8 mouse cellular contexts compared by ENCODE assay signal in genomic region chr17:78834856-78835835, GRCm38 (mm10). TPM values are rescaled to one million over a fixed set of nuclear protein-coding genes. Genes with fewer than 3 reads are reported as not detected.
DNase-seq lines count a peak whose midpoint lies in the region; ATAC-seq lines count a peak whose summit lies in the region.

TSS of gene Heatr5b (minus strand) at chr17:78835364.
TSS of gene Gpatch11 (plus strand) at chr17:78835567.

- H3K27ac ChIP-seq in forebrain, embryonic 14.5 days (ENCODE audit: low read depth, low read length), result peak within 1 kb of the TSS; percentile 74
- peak within 1 kb of the TSS; percentile 88 for H3K27ac ChIP-seq in neural tube, embryonic 15.5 days (replicated peaks)

- ATAC-seq in forebrain, embryonic 14.5 days, result peak; percentile 98
- peak; percentile 99 for ATAC-seq in neural tube, embryonic 15.5 days (ENCODE audit: low FRiP score)

- H3K9me3 ChIP-seq in forebrain, embryonic 14.5 days (replicated peaks; ENCODE audit: control insufficient read depth, low read length), result no peaks in the 10 kb centered on the region
- H3K9me3 ChIP-seq in neural tube, embryonic 15.5 days (replicated peaks), result no peaks in the 10 kb centered on the region

- no peaks in the 10 kb centered on the region for H3K27me3 ChIP-seq in forebrain, embryonic 14.5 days (replicated peaks; ENCODE audit: control insufficient read depth, insufficient read depth, low read length)
- H3K27me3 ChIP-seq in neural tube, embryonic 15.5 days (replicated peaks), result no peaks in the 10 kb centered on the region

- intact Hi-C loops in heart, postnatal 14 days (cut with DNase I), result no loop called here

- H3K36me3 ChIP-seq in forebrain, embryonic 14.5 days (ENCODE audit: control insufficient read depth, insufficient read depth, low read length), result peaks cover 35% of the 10 kb centered on the region
- peaks cover 29% of the 10 kb centered on the region for H3K36me3 ChIP-seq in neural tube, embryonic 15.5 days

- H3K4me3 ChIP-seq in forebrain, embryonic 14.5 days (ENCODE audit: low read depth, low read length), result peak within 1 kb of the TSS; percentile 85
- peak within 1 kb of the TSS; percentile 76 for H3K4me3 ChIP-seq in neural tube, embryonic 15.5 days (replicated peaks)

- under 1% methylated on average over 81 of the region's 81 CpGs for WGBS in forebrain, embryonic 14.5 days
- whole genome bisulfite sequencing in neural tube, embryonic 15.5 days, result under 1% methylated on average over 79 of the region's 81 CpGs

- H3K4me2 ChIP-seq in forebrain, embryonic 14.5 days (ENCODE audit: low read length), result peak within 1 kb of the TSS; percentile 82
- H3K4me2 ChIP-seq in neural tube, embryonic 15.5 days, result peak within 1 kb of the TSS; percentile 80

- H3K4me1 ChIP-seq in forebrain, embryonic 14.5 days (ENCODE audit: control insufficient read depth, insufficient read depth, low read length), result 0 out of 2 replicates have a peak, but pooled peaks cover 2% of the 10 kb centered on the region
- H3K4me1 ChIP-seq in neural tube, embryonic 15.5 days, result peaks cover 26% of the 10 kb centered on the region

- peak; percentile 98 for DNase-seq in ES-CJ7 (ENCODE audit: low read depth, low spot score)
- peak; percentile 98 for DNase-seq in cerebellum, adult 11 months
- DNase-seq in forebrain, embryonic 14.5 days (ENCODE audit: low spot score), result peak; percentile 99
- DNase-seq in heart, postnatal 14 days, result peak; percentile 99 to 100
- DNase-seq in layer of hippocampus, adult 11-12 months (ENCODE audit: low spot score), result peak; percentile 98
- peak; percentile 97 to 98 for DNase-seq in lung, adult 18-20 months
- DNase-seq in testis, postnatal 14 days (ENCODE audit: low spot score), result peak; percentile 99

- peak within 1 kb of the TSS; percentile 86 for H3K9ac ChIP-seq in forebrain, embryonic 14.5 days (ENCODE audit: low read length)
- peak within 1 kb of the TSS; percentile 67 for H3K9ac ChIP-seq in neural tube, embryonic 15.5 days (replicated peaks)

RNA-seq across cellular contexts. Expression of gene Heatr5b, which starts in this region (rescaled TPM):
- polyA plus RNA-seq in forebrain, embryonic 14.5 days (2014; fragmentation: Nextera tagmentation; extraction: Ambion mirVana), result 13.9 and 18.2 TPM in 2 replicates
- 10 to 100 TPM; 32.5 to 36.3 TPM for total RNA-seq in heart, postnatal 14 days (2021)
- 17.5 and 17.7 TPM in 2 replicates for polyA plus RNA-seq in neural tube, embryonic 15.5 days (2015; fragmentation: Nextera tagmentation; extraction: Ambion mirVana)

RNA-seq across cellular contexts. Expression of gene Gpatch11, which starts in this region (rescaled TPM):
- 38.3 and 49.0 TPM in 2 replicates for polyA plus RNA-seq in forebrain, embryonic 14.5 days (2014; fragmentation: Nextera tagmentation; extraction: Ambion mirVana)
- 10 to 100 TPM; 22.9 to 25.8 TPM for total RNA-seq in heart, postnatal 14 days (2021)
- polyA plus RNA-seq in neural tube, embryonic 15.5 days (2015; fragmentation: Nextera tagmentation; extraction: Ambion mirVana), result 61.3 and 67.3 TPM in 2 replicates

Comparison
In these comparisons a context has a peak if more than half of its experiments do, and no peak if none do; other contexts are left out.
1. Peak in every context shown above with its lines: DNase-seq, ATAC-seq, H3K4me3 ChIP-seq and H3K27ac ChIP-seq.